Mouse (Mus musculus) lung, adult 2 months (tissue): Measurements from ENCODE around the gene Prpf31. TPM values are rescaled to one million over a fixed set of nuclear protein-coding genes. Genes with fewer than 3 reads are reported as not detected.

ENCODE experiments used
- DNase-seq: peaks from one replicate; pipeline ENCODE4 v3.0.0; 2022
- H3K4me1 ChIP-seq: fragments of 200-500 bp; 2 replicates; pipeline ENCODE4 v1.6.1; 2011; ENCODE audit warnings: low read length; ENCODE audit not compliant: control insufficient read depth, insufficient read depth
- H3K4me3 ChIP-seq: fragments of 200-500 bp; replicated peaks from 2 replicates; pipeline ENCODE3; 2011; ENCODE audit warnings: low read depth, mild to moderate bottlenecking, control low read depth, low read length; ENCODE audit errors: extremely low read depth
- CTCF ChIP-seq: fragments of 200-500 bp; IDR thresholded peaks from 2 replicates; pipeline ENCODE4 v1.5.1; 2011; ENCODE audit warnings: mild to moderate bottlenecking, low read length, control low read depth; ENCODE audit not compliant: insufficient read depth
- POLR2A ChIP-seq: fragments of 200-500 bp; IDR thresholded peaks from 2 replicates; pipeline ENCODE4 v1.6.1; 2011; ENCODE audit warnings: low read depth, mild to moderate bottlenecking, control low read depth, low read length, borderline replicate concordance; ENCODE audit errors: extremely low read depth
- WGBS: fragments of 180-500 bp; shearing (Covaris S2); methylation state at CpG from one replicate; pipeline ENCODE4 v1.1.7; 2018; 5-methylcytosine and 5-hydroxymethylcytosine counted together
- polyA plus RNA-seq: library from polyadenylated mRNA; depleted of rRNA; stranded (reverse); fragments of >200 nt; gene quantifications from 2 replicates; pipeline ENCODE4 v1.2.3, GENCODE M21; 2012

Gene Prpf31
- polyA plus RNA-seq, 1 experiment = 24.9 TPM

DNA sequence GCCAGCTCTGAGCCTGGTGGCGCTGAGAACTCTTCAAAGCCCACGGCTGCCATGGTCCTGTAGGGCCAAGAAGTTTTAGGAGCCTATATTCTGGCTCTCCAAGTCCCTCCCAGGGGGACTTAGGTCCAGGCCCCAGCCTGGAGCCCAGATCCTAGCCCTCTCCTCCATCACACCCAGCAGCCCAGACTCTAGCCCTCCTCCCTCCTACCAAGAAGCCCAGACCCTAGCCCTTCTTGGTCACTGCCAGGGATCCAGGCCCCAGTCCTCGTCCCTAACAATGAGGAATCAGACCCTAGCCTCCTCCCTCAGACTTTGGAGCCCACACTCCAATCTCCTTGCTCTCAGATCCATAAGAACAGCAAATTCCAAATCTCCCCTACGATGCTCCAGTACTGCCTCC lies 755 bp upstream of the Prpf31 start:
- no peak for DNase-seq
- 28% methylated on average over 4 of the region's 4 CpGs for WGBS
- TF ChIP-seq CTCF (no peak), POLR2A (no peak)
- Histone ChIP-seq H3K4me3 (peak overlapping the region; percentile 94), H3K4me1 (peaks cover 14% of the 10 kb centered on the region)

DNA sequence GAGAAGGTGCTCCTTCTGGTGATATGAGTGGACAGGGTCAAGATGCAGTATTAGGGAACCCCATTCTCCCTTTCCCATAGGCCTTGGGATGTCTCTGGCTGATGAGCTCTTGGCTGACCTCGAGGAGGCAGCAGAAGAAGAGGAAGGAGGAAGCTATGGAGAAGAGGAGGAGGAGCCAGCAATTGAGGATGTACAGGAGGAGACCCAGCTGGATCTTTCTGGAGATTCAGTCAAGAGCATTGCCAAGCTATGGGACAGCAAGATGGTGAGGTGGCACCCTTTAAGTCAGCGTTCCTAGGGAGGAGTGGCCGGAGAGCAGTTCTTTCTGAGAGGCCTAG lies 662 bp downstream of the Prpf31 start:
- no peak for TF ChIP-seq POLR2A
- no peak for TF ChIP-seq CTCF
- DNase-seq = no peak
- Histone ChIP-seq H3K4me3 (peak overlapping the region; percentile 94), H3K4me1 (peaks cover 14% of the 10 kb centered on the region)
- 49% methylated on average over 3 of the region's 3 CpGs for WGBS

GRCm38 (mm10) chr7:3643412-3643811 lies 13.6 kb downstream of the Prpf31 start:
- Histone ChIP-seq H3K4me3 (no peak overlapping the region), H3K4me1 (peaks cover 15% of the 10 kb centered on the region; the same call in 1 of the 2 replicates)
- WGBS = 61% methylated on average over 5 of the region's 5 CpGs
- TF ChIP-seq CTCF (no peak), POLR2A (no peak)
- DNase-seq = no peak

DNA sequence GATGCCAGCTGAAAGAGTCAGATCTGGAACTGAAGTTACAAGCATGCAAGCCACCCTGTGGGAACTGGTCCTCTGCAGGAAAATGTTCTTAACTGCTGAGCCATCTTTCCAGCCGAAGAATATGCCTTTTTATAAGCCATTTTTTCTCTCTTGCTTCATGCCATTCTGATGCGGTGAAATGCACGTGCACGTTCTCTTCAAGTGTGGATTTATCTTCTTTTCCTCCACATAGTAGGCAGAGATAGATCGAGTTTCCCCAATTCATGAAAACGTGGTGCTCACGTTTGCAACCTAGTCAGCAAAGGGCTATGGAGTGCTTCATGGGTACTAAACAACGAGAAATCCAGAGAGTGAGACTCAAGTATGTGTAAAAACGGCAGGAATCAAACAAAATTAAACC lies 14.1 kb downstream of the Prpf31 start:
- WGBS = 16% methylated on average over 9 of the region's 9 CpGs
- peaks cover 15% of the 10 kb centered on the region; the same call in 1 of the 2 replicates for H3K4me1 ChIP-seq
- DNase-seq = no peak
- TF ChIP-seq CTCF (no peak), POLR2A (no peak)
- H3K4me3 ChIP-seq = no peak overlapping the region

DNA sequence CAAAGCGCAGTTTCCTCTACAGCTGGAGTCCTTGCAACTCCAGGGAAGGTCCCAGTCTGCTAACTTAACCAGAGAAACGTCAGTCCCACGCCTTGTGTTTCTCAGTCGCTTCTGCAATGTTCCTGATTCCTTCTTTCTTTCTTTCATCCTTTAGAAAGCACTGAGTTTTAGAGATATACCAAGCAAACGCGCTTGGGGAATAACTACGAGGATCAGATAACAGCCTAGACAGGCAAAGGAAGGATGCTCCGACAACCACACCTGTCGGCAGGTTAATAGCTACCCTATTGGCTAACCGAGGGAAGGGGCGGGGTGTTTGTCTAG lies 14.5 kb downstream of the Prpf31 start:
- WGBS = under 1% methylated on average over 11 of the region's 11 CpGs
- Histone ChIP-seq H3K4me1 (peaks cover 15% of the 10 kb centered on the region; the same call in 1 of the 2 replicates), H3K4me3 (peak overlapping the region; percentile 31)
- no peak for TF ChIP-seq CTCF
- TF ChIP-seq POLR2A = no peak
- DNase-seq = no peak

GRCm38 (mm10) chr7:3644672-3645487 lies 15.1 kb downstream of the Prpf31 start, which contains the start of gene Cnot3:
Gene Cnot3, plus strand, starts transcription at chr7:3645268.
- peak; percentile 95 for DNase-seq
- WGBS = 1% methylated on average over 55 of the region's 58 CpGs
- H3K4me1 ChIP-seq = peaks cover 15% of the 10 kb centered on the region; the same call in 1 of the 2 replicates
- H3K4me3 ChIP-seq = peak within 1 kb of the TSS; percentile 82
- TF ChIP-seq CTCF = no peak
- peak; percentile 81; the same call in 1 of the 2 replicates for TF ChIP-seq POLR2A

GRCm38 (mm10) chr7:3645488-3646025 lies 15.8 kb downstream of the Prpf31 start:
- no peak for TF ChIP-seq POLR2A
- TF ChIP-seq CTCF = no peak
- WGBS = under 1% methylated on average over 52 of the region's 58 CpGs
- DNase-seq = peak; percentile 39
- peak overlapping the region; percentile 82 for H3K4me3 ChIP-seq
- H3K4me1 ChIP-seq = peaks cover 15% of the 10 kb centered on the region; the same call in 1 of the 2 replicates

GRCm38 (mm10) chr7:3646188-3646587 lies 16.4 kb downstream of the Prpf31 start:
- Histone ChIP-seq H3K4me1 (peaks cover 15% of the 10 kb centered on the region; the same call in 1 of the 2 replicates), H3K4me3 (peak overlapping the region; percentile 82)
- 3% methylated on average over 9 of the region's 9 CpGs for WGBS
- no peak for DNase-seq
- no peak for TF ChIP-seq POLR2A
- no peak for TF ChIP-seq CTCF

- H3K4me3 ChIP-seq = no peak overlapping the region
- no peak for DNase-seq
- TF ChIP-seq POLR2A (no peak), CTCF (no peak)
- H3K4me1 ChIP-seq = peaks cover 15% of the 10 kb centered on the region; the same call in 1 of the 2 replicates
- WGBS = 50% methylated on average over 4 of the region's 4 CpGs
Measured at GRCm38 (mm10) chr7:3646641-3647040, 16.9 kb downstream of the Prpf31 start.

DNA sequence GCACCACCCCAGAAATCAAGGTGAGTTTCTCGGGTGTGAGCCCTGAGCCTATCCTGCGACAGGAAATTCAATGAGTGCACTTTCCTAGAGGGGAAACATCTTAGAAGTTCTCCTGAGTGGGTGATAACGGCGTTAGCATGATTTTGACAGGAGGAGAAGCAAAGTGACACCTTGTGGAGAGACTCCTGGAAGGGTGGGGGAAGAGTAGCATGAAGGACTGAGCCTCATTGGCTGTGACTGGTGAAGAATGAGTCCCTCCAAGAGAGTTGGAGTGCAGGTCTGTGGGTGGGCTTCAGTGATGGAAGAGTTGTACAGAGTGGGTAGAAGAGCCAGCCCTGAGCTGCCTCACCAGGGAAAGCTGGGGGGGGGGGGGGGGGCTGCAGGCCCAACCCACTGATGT lies 27.2 kb downstream of the Prpf31 start:
- no peak for DNase-seq
- no peak for TF ChIP-seq POLR2A
- TF ChIP-seq CTCF = no peak
- WGBS = 73% methylated on average over 4 of the region's 4 CpGs
- no peaks in the 10 kb centered on the region for H3K4me1 ChIP-seq
- no peak overlapping the region for H3K4me3 ChIP-seq
